Mouse (Mus musculus): ENCODE data around the gene Gm20388. TPM values are rescaled to one million over a fixed set of nuclear protein-coding genes. Genes with fewer than 3 reads are reported as not detected.
"Not testable (repeated sequence)": the region's sequence is repeated elsewhere in the genome, so short reads cannot be mapped to it uniquely, and the experiment has no call there.

Gm20388 gene
- polyA plus RNA-seq, 1 experiment = 59.3 TPM

- no peak for DNase-seq (ENCODE audit: low read depth)
- TF ChIP-seq CTCF (IDR thresholded peaks at IDR 0.05; ENCODE audit: borderline replicate concordance, extremely low read depth, insufficient read depth, insufficient read length) = no peak
- TF ChIP-seq POLR2A (IDR thresholded peaks at IDR 0.05; ENCODE audit: borderline replicate concordance, extremely low read depth, insufficient read depth, insufficient read length, poor library complexity, severe bottlenecking) = peak; percentile 47; the same call in 1 of the 2 replicates
Observed at GRCm38 (mm10) chr8:123253451-123254098, 3342.9 kb downstream of the Gm20388 start.

GRCm38 (mm10) chr8:123254099-123254885, 3343.7 kb downstream of the Gm20388 start, which contains the start of the genes Zfp276 and Vps9d1:
TSS of gene Zfp276 (plus strand) at chr8:123254195.
TSS of gene Vps9d1 (minus strand) at chr8:123254348.
- TF ChIP-seq POLR2A (IDR thresholded peaks at IDR 0.05; ENCODE audit: borderline replicate concordance, extremely low read depth, insufficient read depth, insufficient read length, poor library complexity, severe bottlenecking) (no peak), CTCF (IDR thresholded peaks at IDR 0.05; ENCODE audit: borderline replicate concordance, extremely low read depth, insufficient read depth, insufficient read length) (no peak)
- peak; percentile 93 for DNase-seq (ENCODE audit: low read depth)

DNA sequence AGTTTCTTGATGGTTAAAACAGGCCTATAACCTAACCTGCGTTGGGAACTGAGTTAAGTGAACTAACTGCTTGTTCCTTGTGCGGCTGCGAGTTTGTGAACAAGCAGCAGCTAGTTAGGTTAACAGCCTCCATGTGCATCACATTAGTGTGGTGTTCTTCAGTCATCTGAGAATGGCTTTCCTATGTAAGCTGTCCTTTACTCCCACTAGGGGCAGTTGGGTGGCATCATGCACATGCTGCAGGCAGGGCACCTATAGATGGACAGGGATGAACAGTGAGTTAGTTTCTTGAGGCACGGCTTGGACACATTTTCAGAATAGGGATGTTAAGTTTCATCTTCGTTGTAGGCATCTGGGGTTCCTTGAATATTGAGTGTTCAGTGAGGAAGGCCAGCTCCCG, 3344.5 kb downstream of the Gm20388 start:
- TF ChIP-seq CTCF (IDR thresholded peaks at IDR 0.05; ENCODE audit: borderline replicate concordance, extremely low read depth, insufficient read depth, insufficient read length) (peak; percentile 5; the same call in 1 of the 2 replicates), POLR2A (IDR thresholded peaks at IDR 0.05; ENCODE audit: borderline replicate concordance, extremely low read depth, insufficient read depth, insufficient read length, poor library complexity, severe bottlenecking) (no peak)
- DNase-seq (ENCODE audit: low read depth) = no peak

DNA sequence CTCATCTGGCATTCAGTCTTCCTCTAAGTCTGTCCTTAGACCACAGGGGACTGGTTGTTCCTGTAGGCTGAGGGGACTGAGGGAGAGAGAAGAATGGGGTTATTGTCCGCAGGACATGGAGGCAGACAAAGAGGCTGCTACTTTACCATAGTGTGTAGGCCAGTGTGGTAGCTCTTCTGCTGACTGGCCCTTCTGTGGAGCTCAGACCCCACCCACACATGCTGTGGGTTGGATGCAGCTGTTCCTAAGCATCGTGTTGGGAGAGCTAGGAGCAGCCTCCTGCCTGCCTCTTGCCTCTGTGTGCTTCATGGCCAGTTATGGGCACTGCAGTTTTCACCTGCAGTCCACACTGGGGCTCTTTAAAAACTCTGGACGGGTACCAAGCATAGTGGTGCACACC, 3346.5 kb downstream of the Gm20388 start:
- TF ChIP-seq POLR2A (IDR thresholded peaks at IDR 0.05; ENCODE audit: borderline replicate concordance, extremely low read depth, insufficient read depth, insufficient read length, poor library complexity, severe bottlenecking) (no peak), CTCF (IDR thresholded peaks at IDR 0.05; ENCODE audit: borderline replicate concordance, extremely low read depth, insufficient read depth, insufficient read length) (no peak)

DNA sequence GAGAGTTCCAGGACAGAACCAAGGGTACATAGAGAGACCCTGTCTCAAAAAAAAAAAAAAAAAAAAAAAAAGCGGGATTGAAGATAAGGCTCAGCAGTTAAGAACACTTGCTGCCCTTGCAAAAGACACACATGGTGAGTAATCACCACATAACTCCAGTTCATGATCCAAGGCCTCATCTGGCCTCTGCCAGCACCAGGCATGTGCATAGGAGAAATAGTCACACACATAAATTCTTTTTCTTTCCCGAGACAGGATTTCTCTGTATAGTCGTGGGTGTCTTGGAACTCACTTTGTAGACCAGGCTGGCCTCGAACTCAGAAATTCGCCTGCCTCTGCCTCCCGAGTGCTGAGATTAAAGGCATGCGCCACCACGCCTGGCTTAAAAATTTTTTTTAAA, 3347.0 kb downstream of the Gm20388 start:
- DNase-seq (ENCODE audit: low read depth) = not testable (repeated sequence)

More for the DNA sequence above, 3346.5 kb downstream of the Gm20388 start:
- no peak for DNase-seq (ENCODE audit: low read depth)

DNA sequence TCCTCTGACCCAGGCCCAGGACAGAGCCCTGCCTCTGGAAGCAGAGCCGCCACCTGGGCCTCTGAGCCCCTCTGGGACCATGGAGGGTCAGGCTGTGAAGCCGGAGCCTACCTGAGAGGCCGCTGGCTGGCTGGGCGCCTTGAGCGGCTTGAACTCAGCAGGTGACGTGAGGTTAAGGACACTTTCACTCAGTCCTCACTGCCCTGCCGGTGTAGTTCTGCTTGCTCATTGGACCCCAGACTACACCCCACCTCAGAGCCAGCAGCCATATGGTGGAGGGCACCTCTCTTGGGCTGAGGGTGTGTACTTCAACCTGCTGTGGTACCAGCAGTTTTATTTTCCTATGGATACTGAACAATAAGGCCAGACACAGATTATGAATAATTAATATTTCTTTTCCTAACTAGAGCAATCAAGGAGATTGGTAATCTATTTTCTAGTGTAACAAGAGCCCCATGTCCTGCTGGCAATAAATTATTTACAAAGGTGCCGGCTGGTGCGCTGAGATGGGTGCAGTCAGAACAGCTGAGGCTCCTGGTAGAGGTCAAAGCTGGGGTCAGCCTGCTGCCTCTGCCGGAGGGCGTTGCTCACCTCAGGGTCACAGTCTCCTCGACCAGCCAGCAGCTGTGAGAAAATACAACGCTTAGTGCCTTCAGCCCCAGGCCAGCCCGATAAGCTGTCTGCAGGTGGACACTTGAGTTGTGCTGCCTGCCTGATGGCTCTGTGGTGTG, 3357.4 kb downstream of the Gm20388 start:
- DNase-seq (ENCODE audit: low read depth) = no peak
- no peak for TF ChIP-seq POLR2A (IDR thresholded peaks at IDR 0.05; ENCODE audit: borderline replicate concordance, extremely low read depth, insufficient read depth, insufficient read length, poor library complexity, severe bottlenecking)
- TF ChIP-seq CTCF (IDR thresholded peaks at IDR 0.05; ENCODE audit: borderline replicate concordance, extremely low read depth, insufficient read depth, insufficient read length) = no peak

- DNase-seq (ENCODE audit: low read depth) = no peak
- TF ChIP-seq CTCF (IDR thresholded peaks at IDR 0.05; ENCODE audit: borderline replicate concordance, extremely low read depth, insufficient read depth, insufficient read length) = no peak
- no peak for TF ChIP-seq POLR2A (IDR thresholded peaks at IDR 0.05; ENCODE audit: borderline replicate concordance, extremely low read depth, insufficient read depth, insufficient read length, poor library complexity, severe bottlenecking)
Observed at GRCm38 (mm10) chr8:123271147-123271546, 3360.5 kb downstream of the Gm20388 start.

DNA sequence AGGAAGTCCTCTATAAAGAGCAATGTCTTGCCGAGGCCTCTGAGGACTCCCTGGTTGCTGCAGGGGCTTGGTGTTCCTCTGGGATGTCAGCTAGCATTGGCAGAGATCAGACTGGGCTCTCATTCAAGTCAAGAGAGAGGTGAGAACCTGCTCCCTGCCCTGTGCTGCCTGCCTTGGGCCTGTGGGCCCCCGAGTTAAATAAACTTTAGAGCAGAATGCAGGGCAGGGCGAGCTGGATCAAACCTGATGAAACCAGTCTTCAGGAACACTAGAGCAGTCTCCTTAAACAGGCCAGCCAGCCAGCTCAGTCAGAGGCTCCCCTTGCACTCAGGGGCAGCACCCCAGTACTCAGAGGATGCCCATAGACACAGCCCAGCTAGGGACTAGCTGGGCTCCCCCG, 3361.3 kb downstream of the Gm20388 start:
- no peak for DNase-seq (ENCODE audit: low read depth)
- TF ChIP-seq POLR2A (IDR thresholded peaks at IDR 0.05; ENCODE audit: borderline replicate concordance, extremely low read depth, insufficient read depth, insufficient read length, poor library complexity, severe bottlenecking) (no peak), CTCF (IDR thresholded peaks at IDR 0.05; ENCODE audit: borderline replicate concordance, extremely low read depth, insufficient read depth, insufficient read length) (no peak)

GRCm38 (mm10) chr8:123274447-123274846, 3363.8 kb downstream of the Gm20388 start:
- no peak for DNase-seq (ENCODE audit: low read depth)
- TF ChIP-seq CTCF (IDR thresholded peaks at IDR 0.05; ENCODE audit: borderline replicate concordance, extremely low read depth, insufficient read depth, insufficient read length) (no peak), POLR2A (IDR thresholded peaks at IDR 0.05; ENCODE audit: borderline replicate concordance, extremely low read depth, insufficient read depth, insufficient read length, poor library complexity, severe bottlenecking) (no peak)

- no peak for DNase-seq (ENCODE audit: low read depth)
- TF ChIP-seq CTCF (IDR thresholded peaks at IDR 0.05; ENCODE audit: borderline replicate concordance, extremely low read depth, insufficient read depth, insufficient read length) (no peak), POLR2A (IDR thresholded peaks at IDR 0.05; ENCODE audit: borderline replicate concordance, extremely low read depth, insufficient read depth, insufficient read length, poor library complexity, severe bottlenecking) (no peak)
Observed at GRCm38 (mm10) chr8:123275096-123275495, 3364.5 kb downstream of the Gm20388 start.

DNA sequence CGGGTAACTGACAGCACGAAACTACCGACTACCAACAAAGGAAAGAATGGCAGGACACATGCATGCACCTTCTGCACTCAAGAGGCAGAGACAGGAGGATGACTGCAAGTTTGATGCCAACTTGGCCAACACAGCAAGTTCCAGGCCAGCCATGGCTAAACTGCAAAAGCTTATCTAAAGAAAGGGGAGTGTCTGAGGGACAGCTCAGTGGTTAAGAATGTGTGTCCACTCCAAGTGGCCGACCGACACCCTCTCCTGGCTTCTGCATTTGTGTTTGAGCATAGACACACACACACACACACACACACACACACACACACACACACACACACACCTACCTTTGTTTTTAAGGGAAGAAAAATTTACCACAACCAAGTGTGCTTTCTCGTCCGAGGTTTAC, 3367.8 kb downstream of the Gm20388 start:
- DNase-seq (ENCODE audit: low read depth) = no peak
- TF ChIP-seq POLR2A (IDR thresholded peaks at IDR 0.05; ENCODE audit: borderline replicate concordance, extremely low read depth, insufficient read depth, insufficient read length, poor library complexity, severe bottlenecking) (no peak), CTCF (IDR thresholded peaks at IDR 0.05; ENCODE audit: borderline replicate concordance, extremely low read depth, insufficient read depth, insufficient read length) (no peak)

Data from brain, embryonic 14.5 days (tissue).